Mouse (Mus musculus): ENCODE measurements around the gene Trnp1.

DNA sequence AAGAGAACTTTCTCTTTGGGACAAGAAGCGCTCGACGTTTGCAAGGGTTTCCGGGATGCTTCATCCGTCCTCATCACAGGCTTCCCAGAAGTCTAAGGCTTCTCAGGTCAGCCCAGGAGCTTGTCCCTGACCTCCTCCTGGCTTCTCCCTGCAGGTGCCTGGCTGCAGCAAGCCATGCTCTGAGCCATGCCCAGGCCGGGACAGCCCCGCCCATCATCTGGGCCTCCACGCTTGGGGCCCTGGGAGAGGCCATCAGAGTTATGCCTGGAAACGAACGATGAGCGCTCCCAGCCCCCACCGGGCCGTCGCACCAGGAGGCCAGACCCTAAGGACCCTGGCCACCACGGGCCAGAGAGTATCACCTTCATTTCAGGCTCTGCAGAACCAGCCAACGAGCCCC lies 29.4 kb upstream of the Trnp1 start:
- no peak for TF ChIP-seq POLR2A (IDR thresholded peaks at IDR 0.05; ENCODE audit: borderline replicate concordance, extremely low read depth, low read depth, low read length)
- TF ChIP-seq CTCF (IDR thresholded peaks at IDR 0.05; ENCODE audit: insufficient read depth, low read length) = no peak
